Mouse (Mus musculus) hindlimb bud, embryonic 11.5 days (tissue): ENCODE results near the gene Vps54.
A peak's percentile ranks its signal among the peaks of the same experiment; 100 is the strongest.

ENCODE experiments used
- DNase-seq: peaks from one replicate; pipeline ENCODE4 v3.0.0-alpha.2; 2012; ENCODE audit warnings: low read depth, low spot score; ENCODE audit errors: extremely low spot score

Gene Vps54

GRCm38 (mm10) chr11:21332639-21333295 is 93.7 kb downstream of the Vps54 start:
- DNase-seq: no peak

- no peak for DNase-seq
Measured at GRCm38 (mm10) chr11:21337855-21338254, 98.8 kb downstream of the Vps54 start.

- no peak for DNase-seq
Measured at GRCm38 (mm10) chr11:21339088-21339487, 100.0 kb downstream of the Vps54 start.

GRCm38 (mm10) chr11:21343490-21343889 is 104.4 kb downstream of the Vps54 start:
- DNase-seq: no peak

GRCm38 (mm10) chr11:21346020-21346419 is 106.9 kb downstream of the Vps54 start:
- no peak for DNase-seq

GRCm38 (mm10) chr11:21348890-21349289 is 109.8 kb downstream of the Vps54 start:
- DNase-seq: no peak

- DNase-seq: no peak
Measured at GRCm38 (mm10) chr11:21351296-21351695, 112.2 kb downstream of the Vps54 start.

- DNase-seq: no peak
Measured at GRCm38 (mm10) chr11:21363144-21363940, 124.3 kb downstream of the Vps54 start.

GRCm38 (mm10) chr11:21368466-21368865 is 129.4 kb downstream of the Vps54 start:
- no peak for DNase-seq

- no peak for DNase-seq
Measured at GRCm38 (mm10) chr11:21369248-21370016, 130.4 kb downstream of the Vps54 start.

- DNase-seq: peak; percentile 28
Measured at GRCm38 (mm10) chr11:21370399-21371121, 131.5 kb downstream of the Vps54 start.
